Mouse (Mus musculus) intestine, postnatal 0 days (tissue): ENCODE data around the gene Ift20. TPM values are rescaled to one million over a fixed set of nuclear protein-coding genes. Genes with fewer than 3 reads are reported as not detected.

Source experiments
- ATAC-seq: fragments of 200-750 bp; cut with Nextera tagmentation; 2 replicates; pipeline ENCODE4 v1.8.0; 2017; ENCODE audit warnings: mild to moderate bottlenecking, moderate TSS enrichment, moderate library complexity
- H3K27ac ChIP-seq: fragments of 300-500 bp; sonication (generic); 2 replicates; pipeline ENCODE4 v1.5.1; 2014; ENCODE audit warnings: mild to moderate bottlenecking, low read depth, low read length, moderate library complexity
- H3K27me3 ChIP-seq: fragments of 300-500 bp; sonication (generic); replicated peaks from 2 replicates; pipeline ENCODE4 v1.6.1; 2014; ENCODE audit warnings: low read length, mixed read lengths; ENCODE audit not compliant: control insufficient read depth, insufficient read depth
- H3K36me3 ChIP-seq: fragments of 300-500 bp; sonication (generic); 2 replicates; pipeline ENCODE4 v1.6.1; 2014; ENCODE audit warnings: mild to moderate bottlenecking, moderate library complexity; ENCODE audit not compliant: control insufficient read depth, insufficient read depth
- H3K4me1 ChIP-seq: fragments of 300-500 bp; sonication (generic); replicated peaks from 2 replicates; pipeline ENCODE4 v1.6.1; 2014; ENCODE audit warnings: antibody characterized with exemption, low read length, mixed read lengths; ENCODE audit not compliant: control insufficient read depth, insufficient read depth
- H3K4me2 ChIP-seq: fragments of 300-500 bp; sonication (generic); replicated peaks from 2 replicates; pipeline ENCODE4 v1.6.1; 2014; ENCODE audit warnings: low read depth, mild to moderate bottlenecking, moderate library complexity
- H3K4me3 ChIP-seq: fragments of 300-500 bp; sonication (generic); 2 replicates; pipeline ENCODE4 v1.5.1; 2014; ENCODE audit warnings: low read depth, low read length
- H3K9ac ChIP-seq: fragments of 300-500 bp; sonication (generic); 2 replicates; pipeline ENCODE4 v1.6.1; 2014; ENCODE audit warnings: mild to moderate bottlenecking, low read depth, low read length
- H3K9me3 ChIP-seq: fragments of 300-500 bp; sonication (generic); 2 replicates; pipeline ENCODE4 v1.6.1; 2016; ENCODE audit warnings: mixed run types; ENCODE audit not compliant: control insufficient read depth
- CTCF ChIP-seq: sonication (generic); IDR thresholded peaks from 2 replicates; pipeline ENCODE4 v1.5.1; 2016; ENCODE audit warnings: low read depth, mild to moderate bottlenecking, control low read depth, antibody characterized with exemption, moderate library complexity
- WGBS: fragments of 180-500 bp; shearing (Covaris S2); extraction: QIAGEN DNeasy Blood & Tissue Kit; methylation state at CpG from one replicate; pipeline ENCODE4 v1.1.7; 2014; 5-methylcytosine and 5-hydroxymethylcytosine counted together
- polyA plus RNA-seq: library from polyadenylated mRNA; unstranded; fragments of >200 nt; fragmentation: Nextera tagmentation; extraction: Ambion mirVana; gene quantifications from 2 replicates; pipeline ENCODE4 v1.2.1, GENCODE M21; 2015

Ift20 gene
- polyA plus RNA-seq, 1 experiment from 2014 or later: 221 TPM

DNA sequence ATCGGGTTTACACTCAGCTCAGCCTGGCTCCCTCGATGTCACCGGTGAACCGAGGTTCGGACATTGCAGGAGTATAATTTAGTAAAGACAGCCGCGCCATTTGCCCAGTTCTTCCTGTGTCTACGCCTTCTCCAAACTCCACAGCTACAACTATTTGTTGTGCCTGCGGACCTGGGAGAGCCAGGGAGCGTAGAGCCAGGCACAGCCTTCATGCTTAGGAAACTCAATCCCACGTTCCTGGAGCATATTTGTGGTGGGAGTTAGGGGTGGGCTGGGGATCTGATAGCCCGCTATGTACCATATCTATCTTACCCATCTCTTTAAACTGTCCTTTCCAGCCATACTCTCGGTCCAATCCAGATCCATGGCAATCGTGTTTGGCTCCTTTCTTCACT, 526 bp downstream of the Ift20 start:
- peaks cover 12% of the 10 kb centered on the region for H3K4me1 ChIP-seq
- ATAC-seq: 0 out of 2 replicates have a peak, but pooled peaks have one; percentile 0
- H3K27ac ChIP-seq: peak overlapping the region; percentile 97
- H3K27me3 ChIP-seq: no peaks in the 10 kb centered on the region
- no peaks in the 10 kb centered on the region for H3K9me3 ChIP-seq
- peak overlapping the region; percentile 87 for H3K9ac ChIP-seq
- H3K36me3 ChIP-seq: peaks cover 32% of the 10 kb centered on the region
- peak overlapping the region; percentile 85 for H3K4me3 ChIP-seq
- TF ChIP-seq CTCF: no peak
- 1% methylated on average over 14 of the region's 14 CpGs for WGBS
- H3K4me2 ChIP-seq: peak overlapping the region; percentile 83

DNA sequence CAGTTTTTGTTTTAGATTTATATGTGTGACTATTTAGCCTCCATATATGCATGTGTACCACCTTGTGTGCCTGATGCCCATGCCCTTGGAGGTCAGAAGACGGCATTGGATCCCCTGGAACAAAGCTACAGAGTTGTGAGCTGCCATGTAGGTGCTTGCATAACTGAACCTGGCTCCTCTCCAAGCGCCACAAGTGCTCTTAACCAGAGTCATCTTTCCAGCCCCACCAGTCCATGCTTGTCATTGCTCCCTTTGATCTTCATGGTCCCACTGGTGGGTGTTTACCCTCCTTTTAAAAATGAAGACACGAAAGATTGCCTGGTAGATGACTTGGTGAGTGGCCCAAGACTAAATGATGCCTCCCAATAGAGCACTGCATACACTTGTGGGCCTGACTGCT, 4.2 kb downstream of the Ift20 start:
- peaks cover 4% of the 10 kb centered on the region for H3K4me1 ChIP-seq
- H3K27me3 ChIP-seq: no peaks in the 10 kb centered on the region
- H3K4me2 ChIP-seq: no peak overlapping the region
- no peak for ATAC-seq
- 87% methylated on average over 3 of the region's 3 CpGs for WGBS
- H3K9ac ChIP-seq: no peak overlapping the region
- H3K27ac ChIP-seq: no peak overlapping the region
- H3K9me3 ChIP-seq: no peaks in the 10 kb centered on the region
- no peak overlapping the region for H3K4me3 ChIP-seq
- peaks cover 38% of the 10 kb centered on the region for H3K36me3 ChIP-seq
- TF ChIP-seq CTCF: no peak

DNA sequence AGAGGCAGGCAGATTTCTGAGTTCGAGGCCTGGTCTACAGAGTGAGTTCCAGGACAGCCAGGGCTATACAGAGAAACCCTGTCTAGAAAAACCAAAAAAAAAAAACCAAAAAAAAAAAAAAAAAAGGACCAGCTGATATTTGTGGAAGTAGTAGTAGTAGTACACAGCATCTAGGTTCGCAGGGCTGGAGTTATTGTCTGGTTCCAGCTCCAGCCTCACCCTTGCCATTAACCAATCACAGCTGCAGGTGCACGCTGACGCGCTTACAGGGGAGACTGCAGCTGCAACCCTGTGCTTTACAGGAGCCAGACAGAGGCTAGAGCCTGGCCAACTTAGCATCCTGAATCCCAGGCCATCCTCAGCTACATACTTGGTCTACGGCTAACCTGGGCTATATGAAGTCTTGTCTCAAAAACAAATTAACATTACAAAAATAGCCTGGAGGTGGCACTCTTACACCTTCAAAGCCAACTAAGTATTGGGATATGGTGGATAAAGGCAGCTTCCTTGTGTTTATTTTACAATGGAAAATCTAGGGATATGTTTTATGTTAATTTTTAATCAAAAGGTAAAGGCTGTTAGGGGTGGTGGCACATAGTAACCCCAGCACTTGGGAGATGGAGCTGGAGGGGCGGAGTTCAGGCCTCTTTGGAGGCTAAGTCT, 8.4 kb downstream of the Ift20 start:
- no peak overlapping the region for H3K4me3 ChIP-seq
- no peak overlapping the region for H3K4me2 ChIP-seq
- no peak overlapping the region for H3K27ac ChIP-seq
- WGBS: 92% methylated on average over 7 of the region's 7 CpGs
- H3K27me3 ChIP-seq: no peaks in the 10 kb centered on the region
- peaks cover 32% of the 10 kb centered on the region for H3K36me3 ChIP-seq
- TF ChIP-seq CTCF: peak; percentile 45
- H3K9ac ChIP-seq: no peak overlapping the region
- H3K9me3 ChIP-seq: no peaks in the 10 kb centered on the region
- H3K4me1 ChIP-seq: no peaks in the 10 kb centered on the region
- no peak for ATAC-seq

DNA sequence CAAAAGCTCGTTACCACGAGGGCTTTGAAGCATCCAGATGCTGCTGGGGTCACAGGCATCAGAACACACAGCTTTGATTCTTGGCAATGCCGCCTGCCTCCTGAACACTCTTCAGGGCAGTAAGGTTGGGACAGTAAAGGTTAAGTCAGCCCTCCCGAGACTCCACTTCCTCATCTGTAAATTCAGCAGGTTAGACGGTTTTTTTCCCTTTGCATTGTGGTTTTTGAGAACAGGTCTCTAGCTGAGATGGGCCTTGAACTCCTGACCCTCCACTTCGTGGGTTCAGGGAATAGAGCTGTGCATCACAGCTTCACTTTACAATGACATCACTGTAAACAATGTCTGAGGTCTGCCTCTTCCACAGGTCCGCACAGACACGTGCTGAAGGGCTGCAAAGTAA, 9.0 kb downstream of the Ift20 start:
- no peak overlapping the region for H3K27ac ChIP-seq
- peaks cover 26% of the 10 kb centered on the region for H3K36me3 ChIP-seq
- H3K4me2 ChIP-seq: no peak overlapping the region
- no peak overlapping the region for H3K4me3 ChIP-seq
- H3K27me3 ChIP-seq: no peaks in the 10 kb centered on the region
- no peaks in the 10 kb centered on the region for H3K4me1 ChIP-seq
- H3K9me3 ChIP-seq: no peaks in the 10 kb centered on the region
- no peak overlapping the region for H3K9ac ChIP-seq
- no peak for TF ChIP-seq CTCF
- ATAC-seq: no peak
- 39% methylated on average over 8 of the region's 8 CpGs for WGBS

DNA sequence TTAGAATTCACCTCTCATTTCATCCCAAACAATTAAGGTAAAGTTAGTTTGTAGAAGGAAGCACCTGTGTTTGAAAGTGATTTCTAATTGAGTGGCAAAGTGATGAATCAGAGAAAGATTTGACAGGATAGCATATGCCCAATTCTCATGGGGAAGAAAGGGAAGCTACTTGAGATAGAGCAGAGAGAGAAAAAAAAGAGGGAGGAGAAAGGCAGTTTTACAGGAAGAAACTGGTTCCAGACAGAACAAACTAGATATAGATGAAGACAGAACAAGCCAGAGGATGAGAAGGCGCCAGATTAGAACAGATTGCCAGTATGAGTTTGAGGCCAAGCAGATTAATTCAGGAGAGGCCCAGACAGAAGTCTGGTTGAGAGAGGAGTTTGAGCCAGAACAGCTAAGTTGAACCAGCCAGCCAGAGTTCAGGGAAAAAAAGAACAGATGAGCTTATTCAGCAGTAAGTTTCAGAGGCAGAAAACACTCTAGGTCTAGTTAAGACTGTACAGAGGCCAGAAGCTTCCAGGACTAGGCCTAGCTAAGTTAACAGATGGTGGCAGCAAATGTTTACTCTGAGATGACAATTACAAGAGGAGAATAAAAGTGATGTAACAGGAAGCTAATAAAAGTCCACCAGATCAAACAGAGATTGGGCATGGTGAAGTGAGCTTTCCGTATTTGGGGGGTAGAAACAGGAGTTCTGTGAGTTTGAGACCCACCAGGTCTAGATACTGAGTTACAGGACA, 11.7 kb downstream of the Ift20 start:
- no peaks in the 10 kb centered on the region for H3K9me3 ChIP-seq
- whole genome bisulfite sequencing: 58% methylated on average over 2 of the region's 2 CpGs
- H3K4me1 ChIP-seq: 0 out of 2 replicates have a peak, but pooled peaks cover 3% of the 10 kb centered on the region
- no peak overlapping the region for H3K4me3 ChIP-seq
- TF ChIP-seq CTCF: no peak
- no peak for ATAC-seq
- H3K9ac ChIP-seq: no peak overlapping the region
- H3K27me3 ChIP-seq: no peaks in the 10 kb centered on the region
- H3K27ac ChIP-seq: peak overlapping the region; percentile 54
- H3K4me2 ChIP-seq: peak overlapping the region; percentile 84
- H3K36me3 ChIP-seq: peaks cover 12% of the 10 kb centered on the region

DNA sequence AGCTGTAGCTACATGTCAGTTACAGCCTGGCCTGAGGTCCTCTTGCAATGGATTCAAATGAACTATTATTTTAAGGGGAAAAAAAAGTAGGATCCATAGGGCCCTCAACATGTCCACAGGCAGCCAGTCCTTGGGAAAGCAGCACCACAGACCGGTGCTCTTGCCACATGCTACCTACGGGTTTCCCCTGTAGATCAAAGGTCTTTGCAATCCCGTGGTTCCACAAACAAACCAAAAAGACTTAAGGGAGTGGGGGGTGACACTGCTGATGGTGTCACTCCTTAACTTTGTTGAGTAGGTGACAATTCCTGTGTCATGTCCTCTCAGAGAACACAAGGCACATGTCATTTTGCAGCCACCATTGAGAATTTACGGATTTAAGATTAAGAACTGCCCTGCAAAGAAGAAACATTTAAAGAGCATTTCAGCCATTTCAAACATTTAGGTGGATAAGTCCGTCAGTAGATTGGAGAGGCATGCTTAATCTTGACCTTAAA, 13.4 kb downstream of the Ift20 start:
- TF ChIP-seq CTCF: no peak
- H3K4me3 ChIP-seq: peak overlapping the region; percentile 65
- H3K36me3 ChIP-seq: 0 out of 2 replicates have a peak, but pooled peaks cover 5% of the 10 kb centered on the region
- 0 out of 2 replicates have a peak, but pooled peaks cover 3% of the 10 kb centered on the region for H3K4me1 ChIP-seq
- H3K9me3 ChIP-seq: no peaks in the 10 kb centered on the region
- H3K4me2 ChIP-seq: peak overlapping the region; percentile 84
- H3K9ac ChIP-seq: peak overlapping the region; percentile 71
- ATAC-seq: no peak
- 7% methylated on average over 5 of the region's 5 CpGs for WGBS
- H3K27ac ChIP-seq: peak overlapping the region; percentile 89
- H3K27me3 ChIP-seq: no peaks in the 10 kb centered on the region
